Mouse (Mus musculus) midbrain, embryonic 16.5 days (tissue): ENCODE measurements around the gene Lin37. TPM values are rescaled to one million over a fixed set of nuclear protein-coding genes. Genes with fewer than 3 reads are reported as not detected.

Source experiments
- ATAC-seq: fragments of 200-750 bp; cut with Nextera tagmentation; 2 replicates; pipeline ENCODE4 v1.8.0; 2017; ENCODE audit warnings: moderate TSS enrichment
- H3K27ac ChIP-seq: fragments of 300-500 bp; sonication (generic); 2 replicates; pipeline ENCODE4 v1.5.1; 2014; ENCODE audit warnings: mild to moderate bottlenecking, low read length, mixed read lengths
- H3K27me3 ChIP-seq: fragments of 300-500 bp; sonication (generic); 2 replicates; pipeline ENCODE4 v1.6.1; 2014; ENCODE audit warnings: low read depth, low read length, mixed read lengths; ENCODE audit not compliant: control insufficient read depth, insufficient read depth
- H3K36me3 ChIP-seq: fragments of 300-500 bp; sonication (generic); 2 replicates; pipeline ENCODE4 v1.6.1; 2014; ENCODE audit warnings: mild to moderate bottlenecking, low read length, moderate library complexity, mixed read lengths; ENCODE audit not compliant: control insufficient read depth, insufficient read depth
- H3K4me1 ChIP-seq: fragments of 300-500 bp; sonication (generic); 2 replicates; pipeline ENCODE4 v1.6.1; 2014; ENCODE audit warnings: mild to moderate bottlenecking, low read length, mixed read lengths; ENCODE audit not compliant: control insufficient read depth, insufficient read depth
- H3K4me2 ChIP-seq: fragments of 300-500 bp; sonication (generic); 2 replicates; pipeline ENCODE4 v1.6.1; 2014; ENCODE audit warnings: mild to moderate bottlenecking, low read length, mixed read lengths
- H3K4me3 ChIP-seq: fragments of 300-500 bp; sonication (generic); 2 replicates; pipeline ENCODE4 v1.5.1; 2014; ENCODE audit warnings: low read depth, mild to moderate bottlenecking, low read length, moderate library complexity, mixed read lengths
- H3K9ac ChIP-seq: fragments of 300-500 bp; sonication (generic); 2 replicates; pipeline ENCODE4 v1.6.1; 2014; ENCODE audit warnings: low read depth, low read length, mixed read lengths
- H3K9me3 ChIP-seq: fragments of 300-500 bp; sonication (generic); replicated peaks from 2 replicates; pipeline ENCODE4 v1.6.1; 2014; ENCODE audit warnings: mild to moderate bottlenecking, low read length, mixed read lengths; ENCODE audit not compliant: control insufficient read depth, poor library complexity, severe bottlenecking
- WGBS: fragments of 180-500 bp; shearing (Covaris S2); extraction: QIAGEN DNeasy Blood & Tissue Kit; methylation state at CpG from one replicate; pipeline ENCODE4 v1.1.7; 2014; 5-methylcytosine and 5-hydroxymethylcytosine counted together
- polyA plus RNA-seq: library from polyadenylated mRNA; unstranded; fragments of >200 nt; fragmentation: Nextera tagmentation; extraction: Ambion mirVana; gene quantifications from 2 replicates; pipeline ENCODE4 v1.2.1, GENCODE M21; 2015

The Lin37 gene
- polyA plus RNA-seq = 52.1 and 63.8 TPM in 2 replicates

GRCm38 (mm10) chr7:30559443-30559954, at the start of gene Lin37:
Lin37 (minus strand) TSS chr7:30559838.
- Histone ChIP-seq H3K4me2 (peak within 1 kb of the TSS; percentile 92), H3K36me3 (peaks cover 19% of the 10 kb centered on the region), H3K4me3 (peak within 1 kb of the TSS; percentile 65), H3K27me3 (no peaks in the 10 kb centered on the region), H3K9ac (peak within 1 kb of the TSS; percentile 72), H3K27ac (peak within 1 kb of the TSS; percentile 72), H3K9me3 (no peaks in the 10 kb centered on the region), H3K4me1 (peaks cover 28% of the 10 kb centered on the region)
- under 1% methylated on average over 20 of the region's 20 CpGs for WGBS
- peak; percentile 88 for ATAC-seq

DNA sequence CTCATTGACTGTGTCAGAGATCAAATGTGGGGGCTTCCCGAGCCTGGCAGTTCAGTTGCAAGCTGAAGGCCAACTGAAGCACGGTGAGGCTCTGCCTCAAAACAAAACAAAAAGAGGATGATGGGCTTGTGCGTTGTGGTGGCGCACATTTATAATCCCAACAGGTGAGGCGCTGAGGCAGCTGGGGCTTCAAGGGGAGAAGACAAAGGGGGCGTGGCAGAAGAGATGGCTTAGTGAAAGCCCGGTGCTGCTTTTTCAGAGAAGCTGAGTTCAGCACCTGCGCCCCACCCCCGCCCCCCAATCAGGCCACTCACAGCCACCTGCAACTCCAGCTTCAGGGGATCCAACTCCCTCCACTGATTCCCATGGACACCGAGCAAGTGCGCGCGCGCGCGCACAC, 48.8 kb upstream of the Lin37 start:
- Histone ChIP-seq H3K27me3 (no peaks in the 10 kb centered on the region), H3K4me2 (no peak overlapping the region), H3K36me3 (no peaks in the 10 kb centered on the region), H3K4me1 (no peaks in the 10 kb centered on the region), H3K9me3 (no peaks in the 10 kb centered on the region), H3K27ac (no peak overlapping the region), H3K9ac (no peak overlapping the region), H3K4me3 (no peak overlapping the region)
- no peak for ATAC-seq
- 49% methylated on average over 16 of the region's 16 CpGs for WGBS

DNA sequence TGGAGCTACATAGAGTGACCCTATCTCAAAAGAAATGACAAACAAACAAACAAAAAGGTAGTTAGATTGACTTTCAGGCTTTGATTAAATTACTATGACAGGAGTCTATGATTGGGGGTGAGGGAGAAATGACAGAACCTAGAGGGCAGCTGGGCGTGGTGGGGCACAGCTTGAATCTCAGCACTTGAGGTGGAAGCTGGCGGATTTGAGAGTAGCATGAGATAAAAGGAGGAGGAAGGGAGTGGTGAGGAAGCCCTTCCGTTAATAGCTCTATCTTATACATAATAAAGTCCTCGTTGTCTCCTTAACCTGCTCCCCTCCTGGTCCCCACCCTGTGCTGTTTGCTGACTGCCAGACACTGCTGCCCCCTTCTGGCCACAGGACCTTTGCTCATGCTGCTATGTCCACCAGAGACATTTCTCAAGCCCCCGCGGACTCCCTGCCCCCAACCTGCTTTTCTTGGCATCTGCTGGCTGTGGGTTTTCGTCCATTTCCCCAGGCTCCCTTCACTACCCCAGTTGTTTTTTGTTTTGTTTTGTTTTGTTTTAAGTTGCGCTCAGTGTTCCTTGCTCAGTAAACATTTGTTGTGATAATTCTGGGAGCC, 48.2 kb upstream of the Lin37 start:
- Histone ChIP-seq H3K36me3 (no peaks in the 10 kb centered on the region), H3K4me3 (no peak overlapping the region), H3K4me2 (no peak overlapping the region), H3K4me1 (no peaks in the 10 kb centered on the region), H3K27me3 (no peaks in the 10 kb centered on the region), H3K9ac (no peak overlapping the region), H3K9me3 (no peaks in the 10 kb centered on the region), H3K27ac (no peak overlapping the region)
- no peak for ATAC-seq
- WGBS = 30% methylated on average over 8 of the region's 8 CpGs

DNA sequence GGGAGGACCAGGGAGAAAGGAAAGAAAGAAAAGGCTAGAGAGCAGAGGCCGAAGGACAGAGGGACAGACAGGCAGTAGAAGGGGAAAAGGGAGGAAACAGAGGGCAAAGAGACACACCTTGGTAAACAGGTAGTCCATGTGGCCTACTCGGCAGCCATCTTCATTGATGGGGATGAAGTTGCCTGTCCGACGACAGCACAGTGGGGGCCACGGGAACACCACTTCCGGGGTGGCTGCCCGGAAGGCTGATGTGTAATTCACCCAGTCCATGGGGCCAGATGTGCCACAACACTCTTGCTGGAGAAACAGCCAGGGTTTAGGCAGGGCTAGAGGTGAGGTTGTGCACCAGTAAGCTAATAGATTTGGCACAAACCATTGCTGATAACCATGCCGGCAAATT, 45.3 kb upstream of the Lin37 start:
- ATAC-seq = no peak
- no peaks in the 10 kb centered on the region for H3K9me3 ChIP-seq
- no peak overlapping the region for H3K4me2 ChIP-seq
- no peak overlapping the region for H3K4me3 ChIP-seq
- no peaks in the 10 kb centered on the region for H3K27me3 ChIP-seq
- no peaks in the 10 kb centered on the region for H3K36me3 ChIP-seq
- H3K4me1 ChIP-seq = no peaks in the 10 kb centered on the region
- WGBS = 81% methylated on average over 8 of the region's 8 CpGs
- H3K9ac ChIP-seq = no peak overlapping the region
- no peak overlapping the region for H3K27ac ChIP-seq

GRCm38 (mm10) chr7:30604424-30604823, 44.8 kb upstream of the Lin37 start:
- Histone ChIP-seq H3K27ac (no peak overlapping the region), H3K36me3 (no peaks in the 10 kb centered on the region), H3K27me3 (no peaks in the 10 kb centered on the region), H3K9ac (no peak overlapping the region), H3K4me1 (peaks cover 4% of the 10 kb centered on the region; the same call in 1 of the 2 replicates), H3K4me3 (no peak overlapping the region), H3K4me2 (no peak overlapping the region), H3K9me3 (no peaks in the 10 kb centered on the region)
- no peak for ATAC-seq
- WGBS = 54% methylated on average over 8 of the region's 8 CpGs

DNA sequence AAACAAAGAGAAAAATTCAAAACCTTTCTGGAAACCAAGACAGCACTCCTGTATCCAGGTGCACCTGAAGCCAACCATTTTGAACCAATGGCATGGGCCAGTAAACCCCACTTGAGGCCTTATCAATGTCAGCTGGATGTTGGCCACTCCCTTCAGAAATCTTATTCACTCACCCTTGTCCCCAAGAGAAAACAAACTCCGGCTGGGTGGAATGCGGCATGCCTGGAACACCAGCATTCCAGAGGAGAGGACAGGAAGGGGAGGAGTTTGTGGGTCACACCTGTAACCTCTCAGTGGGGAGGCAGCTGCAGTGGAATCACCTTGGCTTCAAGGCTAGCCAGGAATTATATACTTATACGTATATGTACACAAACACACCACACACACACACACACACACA, 42.9 kb upstream of the Lin37 start:
- no peaks in the 10 kb centered on the region for H3K36me3 ChIP-seq
- peaks cover 4% of the 10 kb centered on the region; the same call in 1 of the 2 replicates for H3K4me1 ChIP-seq
- H3K27ac ChIP-seq = no peak overlapping the region
- no peak overlapping the region for H3K9ac ChIP-seq
- WGBS = 55% methylated on average over 3 of the region's 3 CpGs
- H3K4me2 ChIP-seq = no peak overlapping the region
- H3K9me3 ChIP-seq = no peaks in the 10 kb centered on the region
- no peak overlapping the region for H3K4me3 ChIP-seq
- no peak for ATAC-seq
- no peaks in the 10 kb centered on the region for H3K27me3 ChIP-seq

GRCm38 (mm10) chr7:30600651-30601050, 41.0 kb upstream of the Lin37 start:
- Histone ChIP-seq H3K36me3 (no peaks in the 10 kb centered on the region), H3K4me2 (no peak overlapping the region; the same call in 1 of the 2 replicates), H3K27me3 (no peaks in the 10 kb centered on the region), H3K9ac (no peak overlapping the region), H3K4me1 (peaks cover 4% of the 10 kb centered on the region; the same call in 1 of the 2 replicates), H3K27ac (no peak overlapping the region), H3K9me3 (no peaks in the 10 kb centered on the region), H3K4me3 (no peak overlapping the region)
- no peak; the same call in 1 of the 2 replicates for ATAC-seq
- WGBS = 76% methylated on average over 7 of the region's 7 CpGs

DNA sequence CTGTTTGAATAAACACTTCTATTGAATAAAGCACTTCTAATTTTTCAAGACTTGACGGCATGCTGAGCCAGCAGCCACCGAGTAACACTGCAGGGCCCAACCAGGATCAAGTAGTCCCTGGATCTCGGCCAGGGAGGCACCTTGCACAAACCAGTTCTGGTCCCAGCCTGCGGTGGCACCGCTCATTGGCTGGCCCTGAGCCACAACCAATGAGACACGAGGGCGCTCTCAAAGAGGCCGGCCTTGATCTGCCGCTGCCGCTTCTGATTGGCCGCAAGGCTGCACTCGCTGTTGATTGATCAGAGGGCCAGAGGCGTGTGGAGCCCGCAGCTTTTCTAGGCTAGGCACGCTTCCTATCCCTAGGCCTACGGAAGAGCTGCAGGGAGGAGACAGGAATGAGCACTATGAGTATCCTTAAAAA, 40.3 kb upstream of the Lin37 start:
- Histone ChIP-seq H3K4me2 (peak overlapping the region; percentile 32), H3K9ac (no peak overlapping the region), H3K4me1 (peaks cover 4% of the 10 kb centered on the region; the same call in 1 of the 2 replicates), H3K4me3 (no peak overlapping the region), H3K27ac (no peak overlapping the region), H3K36me3 (no peaks in the 10 kb centered on the region), H3K27me3 (no peaks in the 10 kb centered on the region), H3K9me3 (no peaks in the 10 kb centered on the region)
- peak; percentile 98 for ATAC-seq
- under 1% methylated on average over 16 of the region's 16 CpGs for WGBS

DNA sequence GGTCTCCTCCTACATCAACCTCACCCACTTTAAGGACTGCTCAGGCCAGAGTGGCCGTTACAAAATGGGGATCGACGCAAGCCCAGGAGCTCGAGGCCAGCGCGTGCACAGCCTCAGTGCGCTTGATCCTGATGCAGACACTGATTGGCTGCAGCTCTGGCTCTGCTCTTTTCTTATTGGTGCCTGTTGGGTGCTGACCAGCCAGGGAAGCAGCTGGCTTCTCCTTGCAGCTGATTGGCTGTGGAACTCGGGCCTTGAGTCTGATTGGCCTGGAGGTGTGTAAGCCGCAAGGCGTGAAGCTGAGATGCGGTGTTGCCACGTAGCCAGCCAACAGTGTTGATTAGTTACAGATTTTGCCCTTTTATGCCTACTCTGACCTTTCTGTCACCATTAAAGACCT, 39.1 kb upstream of the Lin37 start, which contains the start of gene Zbtb32:
Gene Zbtb32, minus strand, starts transcription at position 124 of the 400 bp plus-strand sequence.
- H3K9ac ChIP-seq = no peak within 1 kb of the TSS
- no peak for ATAC-seq
- H3K27ac ChIP-seq = no peak within 1 kb of the TSS
- no peaks in the 10 kb centered on the region for H3K9me3 ChIP-seq
- H3K4me3 ChIP-seq = no peak within 1 kb of the TSS
- no peaks in the 10 kb centered on the region for H3K27me3 ChIP-seq
- H3K4me2 ChIP-seq = peak within 1 kb of the TSS; percentile 32
- 95% methylated on average over 12 of the region's 12 CpGs for WGBS
- H3K4me1 ChIP-seq = peaks cover 4% of the 10 kb centered on the region; the same call in 1 of the 2 replicates
- H3K36me3 ChIP-seq = no peaks in the 10 kb centered on the region
